Mouse (Mus musculus) ovary, adult 18-20 months (tissue): ENCODE data around the gene Gm20388.

Experiments
- DNase-seq: peaks from one replicate; pipeline ENCODE4 v3.0.0; 2022; ENCODE audit warnings: low spot score, mixed read lengths

The Gm20388 gene

GRCm38 (mm10) chr8:122103241-122103640, 2192.6 kb downstream of the Gm20388 start:
- no peak for DNase-seq

- no peak for DNase-seq
These were observed 2194.0 kb downstream of the Gm20388 start for GRCm38 (mm10) chr8:122104658-122105057.

- peak; percentile 48 for DNase-seq
These were observed 2195.6 kb downstream of the Gm20388 start for GRCm38 (mm10) chr8:122106270-122106669.

GRCm38 (mm10) chr8:122110240-122110866, 2199.7 kb downstream of the Gm20388 start:
- no peak for DNase-seq

GRCm38 (mm10) chr8:122110867-122111253, 2200.2 kb downstream of the Gm20388 start:
- no peak for DNase-seq

- no peak for DNase-seq
These were observed 2201.1 kb downstream of the Gm20388 start for GRCm38 (mm10) chr8:122111745-122112144.

- no peak for DNase-seq
These were observed 2201.8 kb downstream of the Gm20388 start for GRCm38 (mm10) chr8:122112264-122112965.

GRCm38 (mm10) chr8:122114890-122115289, 2204.2 kb downstream of the Gm20388 start:
- no peak for DNase-seq

GRCm38 (mm10) chr8:122116716-122117357, 2206.2 kb downstream of the Gm20388 start:
- DNase-seq = no peak

GRCm38 (mm10) chr8:122118097-122118496, 2207.5 kb downstream of the Gm20388 start:
- DNase-seq = no peak

GRCm38 (mm10) chr8:122118536-122118935, 2207.9 kb downstream of the Gm20388 start:
- DNase-seq = no peak

- no peak for DNase-seq
These were observed 2213.7 kb downstream of the Gm20388 start for GRCm38 (mm10) chr8:122124326-122124725.

GRCm38 (mm10) chr8:122126659-122127058, 2216.0 kb downstream of the Gm20388 start:
- DNase-seq = no peak

- peak; percentile 69 for DNase-seq
These were observed 2223.5 kb downstream of the Gm20388 start for GRCm38 (mm10) chr8:122134121-122134529.

- no peak for DNase-seq
These were observed 2224.9 kb downstream of the Gm20388 start for GRCm38 (mm10) chr8:122135494-122135893.

- DNase-seq = peak; percentile 62
These were observed 2229.1 kb downstream of the Gm20388 start for GRCm38 (mm10) chr8:122139784-122140183.

GRCm38 (mm10) chr8:122140411-122140810, 2229.8 kb downstream of the Gm20388 start:
- no peak for DNase-seq

- DNase-seq = no peak
These were observed 2231.8 kb downstream of the Gm20388 start for GRCm38 (mm10) chr8:122142428-122142827.

GRCm38 (mm10) chr8:122143231-122143630, 2232.6 kb downstream of the Gm20388 start:
- DNase-seq = no peak

- peak; percentile 20 for DNase-seq
These were observed 2234.2 kb downstream of the Gm20388 start for GRCm38 (mm10) chr8:122144729-122145311.

GRCm38 (mm10) chr8:122149045-122149444, 2238.4 kb downstream of the Gm20388 start:
- DNase-seq = no peak

- no peak for DNase-seq
These were observed 2239.0 kb downstream of the Gm20388 start for GRCm38 (mm10) chr8:122149606-122150005.

- DNase-seq = peak; percentile 10
These were observed 2240.9 kb downstream of the Gm20388 start for GRCm38 (mm10) chr8:122151541-122151940.
